Mouse (Mus musculus) gastrocnemius, postnatal 25 days (tissue): ENCODE data around the gene Psrc1. TPM values are rescaled to one million over a fixed set of nuclear protein-coding genes. Genes with fewer than 3 reads are reported as not detected.

Source experiments
- DNase-seq: peaks from one replicate; pipeline ENCODE4 v3.0.0; 2022
- total RNA-seq, 2 experiments: library from RNA; stranded (reverse); gene quantifications; 1 replicate in 1 of 2; 2 replicates in 1 of 2; pipeline ENCODE4 v1.2.3; 2021

The Psrc1 gene
- total RNA-seq, 2 experiments from 2014 or later, result 0.32 TPM; not detected in 1

GRCm38 (mm10) chr3:108423844-108424801, 40.5 kb downstream of the Psrc1 start:
- DNase-seq, result no peak

- DNase-seq, result no peak
Measured at GRCm38 (mm10) chr3:108424944-108425623, 41.4 kb downstream of the Psrc1 start.

- DNase-seq, result no peak
Measured at GRCm38 (mm10) chr3:108425624-108426018, 42.0 kb downstream of the Psrc1 start.

- no peak for DNase-seq
Measured at GRCm38 (mm10) chr3:108432542-108433187, 49.0 kb downstream of the Psrc1 start.

- no peak for DNase-seq
Measured at GRCm38 (mm10) chr3:108433188-108433880, 49.7 kb downstream of the Psrc1 start.

GRCm38 (mm10) chr3:108433881-108434495, 50.3 kb downstream of the Psrc1 start:
- DNase-seq, result no peak

GRCm38 (mm10) chr3:108435701-108436379, 52.2 kb downstream of the Psrc1 start:
- no peak for DNase-seq

- DNase-seq, result no peak
Measured at GRCm38 (mm10) chr3:108436380-108436714, 52.7 kb downstream of the Psrc1 start.

Other genes with a start within 250 kb of the Psrc1 start
- gene Gnai3, start 237.7 kb upstream of the Psrc1 start, total RNA-seq, result 10 to 100 TPM; 11.4 to 11.7 TPM
- gene Gpr61, start 229.0 kb upstream of the Psrc1 start, total RNA-seq, result not detected
- gene Amigo1, start 197.5 kb upstream of the Psrc1 start, total RNA-seq, result 10 to 100 TPM; 21.3 to 23.3 TPM
- 1 to 10 TPM; 2.7 TPM for gene Cyb561d1, start 182.6 kb upstream of the Psrc1 start, total RNA-seq
- gene Atxn7l2, start 172.9 kb upstream of the Psrc1 start, total RNA-seq, result 1 to 10 TPM; 6.1 to 6.5 TPM
- 100 to 1,000 TPM; 596 to 597 TPM for gene Sypl2, start 157.2 kb upstream of the Psrc1 start, total RNA-seq
- gene Psma5, start 126.9 kb upstream of the Psrc1 start, total RNA-seq, result 10 to 100 TPM; 48.6 to 50.5 TPM
- 10 to 100 TPM; 34.0 to 48.3 TPM for gene Sort1, start 99.8 kb upstream of the Psrc1 start, total RNA-seq
- gene Mybphl, start 18.9 kb upstream of the Psrc1 start, total RNA-seq, result not detected
- gene Celsr2, start 31.7 kb downstream of the Psrc1 start, total RNA-seq, result 1 to 10 TPM; 4.8 to 5.9 TPM
- gene Sars, start 61.4 kb downstream of the Psrc1 start, total RNA-seq, result 100 to 1,000 TPM; 105 to 114 TPM
- not detected for gene 1700013F07Rik, start 150.3 kb downstream of the Psrc1 start, total RNA-seq
- gene 5330417C22Rik, start 152.7 kb downstream of the Psrc1 start, total RNA-seq, result not detected
- gene Tmem167b, start 178.6 kb downstream of the Psrc1 start, total RNA-seq, result 10 to 100 TPM; 13.0 to 15.1 TPM
- 10 to 100 TPM; 17.6 to 18.3 TPM for gene Taf13, start 187.9 kb downstream of the Psrc1 start, total RNA-seq
- 1 to 10 TPM; 3.0 to 6.4 TPM for gene Wdr47, start 207.4 kb downstream of the Psrc1 start, total RNA-seq